Mouse (Mus musculus) limb, embryonic 11.5 days (tissue): Measurements from ENCODE around the gene Vmn1r21. TPM values are rescaled to one million over a fixed set of nuclear protein-coding genes. Genes with fewer than 3 reads are reported as not detected.

Experiments used
- ATAC-seq: fragments of 200-750 bp; cut with Nextera tagmentation; 2 replicates; pipeline ENCODE4 v1.8.0; 2017; ENCODE audit warnings: low read depth; ENCODE audit not compliant: insufficient number of reproducible peaks, low FRiP score, low TSS enrichment
- DNase-seq: peaks from one replicate; pipeline ENCODE4 v3.0.0-alpha.2; 2015; ENCODE audit warnings: low spot score
- H3K27ac ChIP-seq: fragments of 300-500 bp; sonication (generic); replicated peaks from 2 replicates; pipeline ENCODE4 v1.5.1; 2014; ENCODE audit warnings: low read depth, mild to moderate bottlenecking, low read length
- H3K27me3 ChIP-seq: fragments of 300-500 bp; sonication (generic); 2 replicates; pipeline ENCODE4 v1.6.1; 2014; ENCODE audit warnings: mild to moderate bottlenecking, low read length, mixed read lengths; ENCODE audit not compliant: control insufficient read depth, insufficient read depth
- H3K36me3 ChIP-seq: fragments of 300-500 bp; sonication (generic); 2 replicates; pipeline ENCODE4 v1.6.1; 2014; ENCODE audit warnings: mild to moderate bottlenecking, low read length, moderate library complexity, mixed read lengths; ENCODE audit not compliant: control insufficient read depth, insufficient read depth
- H3K4me1 ChIP-seq: fragments of 300-500 bp; sonication (generic); 2 replicates; pipeline ENCODE4 v1.6.1; 2014; ENCODE audit warnings: low read length, mixed read lengths; ENCODE audit not compliant: control insufficient read depth, insufficient read depth
- H3K4me2 ChIP-seq: fragments of 300-500 bp; sonication (generic); 2 replicates; pipeline ENCODE4 v1.6.1; 2014; ENCODE audit warnings: low read depth, mild to moderate bottlenecking, moderate library complexity; ENCODE audit not compliant: severe bottlenecking
- H3K4me3 ChIP-seq: fragments of 300-500 bp; sonication (generic); 2 replicates; pipeline ENCODE4 v1.5.1; 2014; ENCODE audit warnings: low read depth, low read length
- H3K9ac ChIP-seq: fragments of 300-500 bp; sonication (generic); 2 replicates; pipeline ENCODE4 v1.6.1; 2014; ENCODE audit warnings: mild to moderate bottlenecking, low read length
- H3K9me3 ChIP-seq: fragments of 300-500 bp; sonication (generic); 2 replicates; pipeline ENCODE4 v1.6.1; 2016; ENCODE audit warnings: low read length; ENCODE audit not compliant: control insufficient read depth
- WGBS: fragments of 180-500 bp; shearing (Covaris S2); extraction: QIAGEN DNeasy Blood & Tissue Kit; methylation state at CpG from one replicate; pipeline ENCODE4 v1.1.7; 2014; 5-methylcytosine and 5-hydroxymethylcytosine counted together
- polyA plus RNA-seq: library from polyadenylated mRNA; unstranded; fragments of >200 nt; fragmentation: Nextera tagmentation; extraction: Ambion mirVana; gene quantifications from 2 replicates; pipeline ENCODE4 v1.2.1, GENCODE M21; 2014

The Vmn1r21 gene
- polyA plus RNA-seq, 1 experiment from 2014 or later: not detected

DNA sequence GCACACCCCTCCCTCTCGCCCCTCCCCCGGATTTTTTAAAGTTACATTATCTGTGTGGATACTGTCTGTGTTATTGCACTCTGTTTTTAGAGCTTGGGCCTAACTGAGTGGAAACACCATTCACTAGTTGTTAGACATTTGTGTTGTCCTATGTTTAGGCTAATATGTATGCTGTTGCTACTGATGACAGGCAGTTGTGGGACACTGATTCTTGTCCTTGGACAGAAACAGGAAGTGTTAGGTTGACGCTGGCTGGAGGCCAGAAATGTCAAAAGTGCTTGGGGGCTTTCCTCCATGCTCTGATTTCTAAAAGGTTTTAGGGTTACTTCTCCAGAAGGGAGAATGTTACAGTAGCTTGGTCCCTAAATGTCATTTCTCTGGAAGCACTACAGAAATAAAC lies 54.3 kb downstream of the Vmn1r21 start:
- no peak overlapping the region for H3K27ac ChIP-seq
- H3K27me3 ChIP-seq: no peaks in the 10 kb centered on the region
- H3K9me3 ChIP-seq: no peaks in the 10 kb centered on the region
- WGBS: 64% methylated on average over 3 of the region's 3 CpGs
- no peaks in the 10 kb centered on the region for H3K4me1 ChIP-seq
- no peak for DNase-seq
- no peak overlapping the region for H3K4me3 ChIP-seq
- no peak overlapping the region for H3K9ac ChIP-seq
- no peak overlapping the region for H3K4me2 ChIP-seq
- no peak for ATAC-seq
- no peaks in the 10 kb centered on the region for H3K36me3 ChIP-seq

Other genes starting within 250 kb of the Vmn1r21 start
- gene Pyurf, start 158.3 kb downstream of the Vmn1r21 start, polyA plus RNA-seq: 17.2 and 18.9 TPM in 2 replicates
- gene Lancl2, start 147.8 kb downstream of the Vmn1r21 start, polyA plus RNA-seq: 42.7 and 44.6 TPM in 2 replicates
- 37.1 and 50.5 TPM in 2 replicates for gene Vopp1, start 25.2 kb downstream of the Vmn1r21 start, polyA plus RNA-seq
- not detected in 2 replicates for gene Vmn1r22, start 57.7 kb upstream of the Vmn1r21 start, polyA plus RNA-seq
- not detected in 2 replicates for gene Vmn1r23, start 76.5 kb upstream of the Vmn1r21 start, polyA plus RNA-seq
- gene Vmn1r24, start 111.2 kb upstream of the Vmn1r21 start, polyA plus RNA-seq: not detected in 2 replicates
- not detected in 2 replicates for gene Vmn1r25, start 130.5 kb upstream of the Vmn1r21 start, polyA plus RNA-seq
- not detected in 2 replicates for gene Vmn1r26, start 164.8 kb upstream of the Vmn1r21 start, polyA plus RNA-seq